Mouse (Mus musculus): Measurements from ENCODE around the gene Ube2e2. TPM values are rescaled to one million over a fixed set of nuclear protein-coding genes. Genes with fewer than 3 reads are reported as not detected.
"Not testable (repeated sequence)": the region's sequence is repeated elsewhere in the genome, so short reads cannot be mapped to it uniquely, and the experiment has no call there.

Ube2e2 gene
- total RNA-seq, 2 experiments from 2014 or later, result 3.7 to 5.1 TPM

- ATAC-seq (replicated peaks; ENCODE audit: poor library complexity), result no peak
These were observed 255.2 kb downstream of the Ube2e2 start for GRCm38 (mm10) chr14:18638753-18639456.

DNA sequence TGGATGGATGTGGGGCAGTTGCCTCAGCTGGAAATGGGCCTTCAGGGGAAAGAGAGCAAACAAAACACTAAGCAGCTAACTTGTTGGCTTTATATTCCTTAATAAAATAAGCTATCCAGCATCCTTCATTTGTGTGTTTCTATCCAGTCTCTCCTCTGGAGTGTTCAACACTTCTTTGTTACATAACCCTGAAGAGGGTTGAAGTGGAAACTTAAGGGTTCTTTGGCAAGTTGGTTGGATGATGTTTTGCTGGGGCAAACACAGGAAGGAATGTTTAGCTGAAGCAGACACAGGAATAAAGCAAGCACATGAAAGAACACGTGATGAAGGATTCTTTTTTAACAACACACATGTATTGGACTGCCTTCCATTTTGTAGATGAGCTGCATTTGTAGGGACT, 256.3 kb downstream of the Ube2e2 start:
- ATAC-seq (replicated peaks; ENCODE audit: poor library complexity), result no peak

DNA sequence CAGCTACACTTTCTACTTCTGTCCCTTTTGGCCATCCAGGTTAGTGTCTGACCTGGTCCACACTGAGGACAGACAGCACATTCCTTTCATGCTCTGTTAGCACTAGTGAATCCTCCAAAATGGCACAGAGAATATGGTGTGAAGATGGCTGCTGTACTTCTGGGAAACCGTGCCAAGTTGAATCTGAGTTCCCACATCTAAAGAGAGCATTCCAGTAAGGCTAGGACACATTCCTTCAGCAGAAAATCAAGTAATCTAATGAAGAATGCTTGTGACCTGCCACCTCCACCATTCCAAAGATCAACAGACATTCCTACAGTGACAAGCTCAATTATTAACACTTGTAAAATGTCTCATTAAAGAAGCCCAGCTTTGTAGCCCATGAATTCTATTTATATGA, 265.9 kb downstream of the Ube2e2 start:
- ATAC-seq (replicated peaks; ENCODE audit: poor library complexity), result no peak

DNA sequence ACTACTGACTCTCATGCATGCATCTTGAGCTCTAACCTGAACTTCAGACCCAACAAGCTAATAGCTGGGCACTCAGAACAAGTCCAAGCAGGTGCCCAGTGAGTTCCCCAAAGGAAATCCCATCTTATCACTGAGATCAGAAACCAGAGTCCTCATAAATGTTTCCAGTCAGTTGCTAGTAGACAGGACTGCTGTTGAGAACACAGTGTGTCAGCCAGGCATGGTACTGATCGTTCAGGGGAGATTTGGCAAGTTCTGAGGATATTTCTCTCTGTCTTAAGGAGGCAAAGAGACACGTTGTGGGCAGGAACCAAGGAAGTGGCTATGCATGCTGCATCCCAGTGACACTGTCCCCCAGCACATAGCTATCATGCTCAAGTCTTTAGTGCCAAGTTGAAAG, 275.5 kb downstream of the Ube2e2 start:
- no peak for ATAC-seq (replicated peaks; ENCODE audit: poor library complexity)

DNA sequence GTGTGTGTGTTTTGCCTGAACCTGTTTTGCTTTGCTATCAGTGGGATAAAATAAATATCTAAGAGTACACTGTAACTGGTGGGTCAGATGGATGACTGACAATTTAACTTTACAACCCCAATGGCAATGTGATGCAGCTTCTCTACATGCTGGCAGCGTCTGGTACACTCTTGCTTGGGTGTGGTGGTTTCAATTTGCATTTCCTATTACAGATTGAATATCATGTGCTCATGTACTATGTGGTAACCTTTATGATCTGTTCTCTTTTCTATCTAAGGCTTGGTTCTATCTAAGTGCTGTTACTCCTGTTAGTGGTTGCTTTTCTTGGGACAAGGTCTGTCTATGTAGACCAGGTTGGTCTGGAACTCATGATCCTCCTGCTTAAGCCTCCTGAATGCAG, 292.1 kb downstream of the Ube2e2 start:
- no peak for ATAC-seq (replicated peaks; ENCODE audit: poor library complexity)

GRCm38 (mm10) chr14:18586239-18587034, 307.6 kb downstream of the Ube2e2 start:
- no peak for ATAC-seq (replicated peaks; ENCODE audit: poor library complexity)

DNA sequence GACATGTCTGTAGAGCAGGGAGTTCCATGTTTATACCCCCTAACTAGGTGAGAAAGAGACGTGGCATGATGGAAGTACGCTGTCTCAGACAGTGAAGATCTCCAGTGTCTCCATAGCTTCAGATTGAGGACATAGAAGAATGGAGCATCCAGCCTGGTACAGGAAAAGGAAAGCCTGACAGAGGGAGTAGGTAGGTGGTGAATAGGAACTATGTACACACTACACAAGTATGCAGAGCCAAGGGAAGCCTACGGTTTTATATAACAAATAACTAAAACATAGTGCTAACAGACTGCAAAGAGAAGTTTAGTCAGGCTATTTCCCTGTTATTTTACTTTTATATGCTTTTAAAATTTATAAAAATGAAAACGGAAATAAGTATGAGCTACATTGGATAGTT, 312.3 kb downstream of the Ube2e2 start:
- ATAC-seq (replicated peaks; ENCODE audit: poor library complexity), result no peak

- no peak for ATAC-seq (replicated peaks; ENCODE audit: poor library complexity)
These were observed 319.3 kb downstream of the Ube2e2 start for GRCm38 (mm10) chr14:18574756-18575155.

- no peak for ATAC-seq (replicated peaks; ENCODE audit: poor library complexity)
These were observed 319.8 kb downstream of the Ube2e2 start for GRCm38 (mm10) chr14:18574130-18574721.

- ATAC-seq (replicated peaks; ENCODE audit: poor library complexity), result no peak
These were observed 320.6 kb downstream of the Ube2e2 start for GRCm38 (mm10) chr14:18573286-18573956.

- no peak for ATAC-seq (replicated peaks; ENCODE audit: poor library complexity)
These were observed 321.2 kb downstream of the Ube2e2 start for GRCm38 (mm10) chr14:18572852-18573251.

GRCm38 (mm10) chr14:18569615-18570014, 324.5 kb downstream of the Ube2e2 start:
- no peak for ATAC-seq (replicated peaks; ENCODE audit: poor library complexity)

DNA sequence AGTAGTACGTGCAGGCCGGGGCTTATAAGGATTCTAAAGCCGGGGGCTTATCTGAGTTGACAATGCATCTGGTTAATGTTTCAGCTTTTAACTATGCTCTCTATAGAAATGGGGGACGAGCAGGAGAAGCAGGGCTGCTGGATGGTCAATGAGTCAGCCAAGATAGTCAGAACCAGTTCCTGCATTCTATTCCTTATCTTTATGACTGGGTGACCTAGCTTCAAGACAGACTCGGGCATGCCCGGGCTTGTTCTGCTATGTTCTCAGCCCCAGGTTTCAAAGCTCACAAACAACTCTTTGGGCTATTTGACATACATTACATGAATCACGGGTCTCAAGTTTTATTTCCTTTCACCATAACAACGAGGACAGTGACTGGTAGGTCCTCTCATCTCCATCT, 329.1 kb downstream of the Ube2e2 start:
- not testable (repeated sequence) for ATAC-seq (replicated peaks; ENCODE audit: poor library complexity)

- ATAC-seq (replicated peaks; ENCODE audit: poor library complexity), result no peak
These were observed 338.8 kb downstream of the Ube2e2 start for GRCm38 (mm10) chr14:18555287-18555686.

GRCm38 (mm10) chr14:18554627-18554988, 339.5 kb downstream of the Ube2e2 start:
- ATAC-seq (replicated peaks; ENCODE audit: poor library complexity), result no peak

- ATAC-seq (replicated peaks; ENCODE audit: poor library complexity), result no peak
These were observed 340.0 kb downstream of the Ube2e2 start for GRCm38 (mm10) chr14:18553987-18554626.

DNA sequence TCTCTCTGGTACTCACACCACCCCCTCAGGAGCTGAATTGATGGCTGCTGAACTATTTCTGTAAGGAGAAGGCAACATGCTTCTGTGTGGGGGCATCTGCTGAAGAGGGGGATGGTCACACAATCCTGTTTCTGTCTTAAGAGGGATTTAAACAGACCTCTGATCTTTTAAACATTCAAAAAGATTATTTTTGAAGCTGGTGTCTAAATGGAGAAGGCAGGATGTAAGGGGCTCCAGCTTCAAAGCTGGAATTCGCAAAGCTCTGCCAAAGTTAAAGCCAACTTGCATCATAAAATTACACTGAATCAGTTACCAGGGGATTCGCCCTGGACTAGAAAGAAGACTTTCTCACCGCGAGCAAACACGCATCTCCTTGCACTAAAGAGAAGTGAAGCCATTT, 346.5 kb downstream of the Ube2e2 start:
- ATAC-seq (replicated peaks; ENCODE audit: poor library complexity), result no peak

- ATAC-seq (replicated peaks; ENCODE audit: poor library complexity), result not testable (repeated sequence)
These were observed 355.0 kb downstream of the Ube2e2 start for GRCm38 (mm10) chr14:18539092-18539491.

- no peak for ATAC-seq (replicated peaks; ENCODE audit: poor library complexity)
These were observed 363.2 kb downstream of the Ube2e2 start for GRCm38 (mm10) chr14:18530899-18531298.

GRCm38 (mm10) chr14:18530496-18530895, 363.6 kb downstream of the Ube2e2 start:
- no peak for ATAC-seq (replicated peaks; ENCODE audit: poor library complexity)

Data from megakaryocyte progenitor cell, adult 5-6 weeks (primary cell).